Mouse (Mus musculus) kidney, embryonic 14.5 days (tissue): Measurements from ENCODE around the gene Snapin. TPM values are rescaled to one million over a fixed set of nuclear protein-coding genes. Genes with fewer than 3 reads are reported as not detected.

Experiments used
- ATAC-seq: fragments of 200-750 bp; cut with Nextera tagmentation; 2 replicates; pipeline ENCODE4 v1.8.0; 2017; ENCODE audit warnings: moderate number of reproducible peaks, mild to moderate bottlenecking, moderate TSS enrichment, moderate library complexity; ENCODE audit not compliant: low FRiP score, low TSS enrichment
- H3K27ac ChIP-seq: fragments of 300-500 bp; sonication (generic); 2 replicates; pipeline ENCODE4 v1.5.1; 2014; ENCODE audit warnings: low read depth, mild to moderate bottlenecking, low read length, moderate library complexity, mixed read lengths
- H3K27me3 ChIP-seq: fragments of 300-500 bp; sonication (generic); 2 replicates; pipeline ENCODE4 v1.6.1; 2014; ENCODE audit warnings: mild to moderate bottlenecking, low read length; ENCODE audit not compliant: control insufficient read depth, insufficient read depth
- H3K36me3 ChIP-seq: fragments of 300-500 bp; sonication (generic); 2 replicates; pipeline ENCODE4 v1.6.1; 2014; ENCODE audit warnings: low read length, mixed read lengths; ENCODE audit not compliant: control insufficient read depth, insufficient read depth
- H3K4me1 ChIP-seq: fragments of 300-500 bp; sonication (generic); 2 replicates; pipeline ENCODE4 v1.6.1; 2014; ENCODE audit warnings: low read length, mixed read lengths; ENCODE audit not compliant: control insufficient read depth, insufficient read depth
- H3K4me2 ChIP-seq: fragments of 300-500 bp; sonication (generic); replicated peaks from 2 replicates; pipeline ENCODE4 v1.6.1; 2014; ENCODE audit warnings: low read depth, mild to moderate bottlenecking, low read length
- H3K4me3 ChIP-seq: fragments of 300-500 bp; sonication (generic); 2 replicates; pipeline ENCODE4 v1.5.1; 2014; ENCODE audit warnings: mild to moderate bottlenecking, low read length
- H3K9ac ChIP-seq: fragments of 300-500 bp; sonication (generic); 2 replicates; pipeline ENCODE4 v1.6.1; 2014; ENCODE audit warnings: low read depth, mild to moderate bottlenecking, low read length, moderate library complexity
- H3K9me3 ChIP-seq: fragments of 300-500 bp; sonication (generic); 2 replicates; pipeline ENCODE4 v1.6.1; 2016; ENCODE audit warnings: low read length; ENCODE audit not compliant: control insufficient read depth
- WGBS: fragments of 180-500 bp; shearing (Covaris S2); extraction: QIAGEN DNeasy Blood & Tissue Kit; methylation state at CpG from one replicate; pipeline ENCODE4 v1.1.7; 2014; 5-methylcytosine and 5-hydroxymethylcytosine counted together
- polyA plus RNA-seq: library from polyadenylated mRNA; unstranded; fragments of >200 nt; fragmentation: Nextera tagmentation; extraction: Ambion mirVana; gene quantifications from 2 replicates; pipeline ENCODE4 v1.2.1, GENCODE M21; 2014

Snapin gene
- polyA plus RNA-seq, 1 experiment from 2014 or later = 67.6 TPM

- peak; percentile 48 for ATAC-seq
- WGBS = 71% methylated on average over 4 of the region's 4 CpGs
- no peak overlapping the region for H3K9ac ChIP-seq
- H3K4me2 ChIP-seq = no peak overlapping the region
- no peaks in the 10 kb centered on the region for H3K36me3 ChIP-seq
- H3K4me1 ChIP-seq = no peaks in the 10 kb centered on the region
- no peaks in the 10 kb centered on the region for H3K27me3 ChIP-seq
- H3K4me3 ChIP-seq = no peak overlapping the region
- H3K27ac ChIP-seq = no peak overlapping the region
- H3K9me3 ChIP-seq = no peaks in the 10 kb centered on the region
These were observed 34.6 kb upstream of the Snapin start for GRCm38 (mm10) chr3:90525421-90525820.

- ATAC-seq = no peak
- 77% methylated on average over 4 of the region's 4 CpGs for WGBS
- peaks cover 8% of the 10 kb centered on the region for H3K4me1 ChIP-seq
- no peaks in the 10 kb centered on the region for H3K27me3 ChIP-seq
- H3K4me3 ChIP-seq = no peak overlapping the region
- H3K9ac ChIP-seq = no peak overlapping the region
- H3K4me2 ChIP-seq = no peak overlapping the region
- H3K27ac ChIP-seq = no peak overlapping the region
- no peaks in the 10 kb centered on the region for H3K36me3 ChIP-seq
- H3K9me3 ChIP-seq = no peaks in the 10 kb centered on the region
These were observed 26.9 kb upstream of the Snapin start for GRCm38 (mm10) chr3:90517711-90518110.

GRCm38 (mm10) chr3:90515789-90516188 lies 25.0 kb upstream of the Snapin start:
- H3K4me2 ChIP-seq = peak overlapping the region; percentile 82; the same call in 1 of the 2 replicates
- 94% methylated on average over 4 of the region's 4 CpGs for WGBS
- ATAC-seq = no peak

GRCm38 (mm10) chr3:90515242-90515641 lies 24.4 kb upstream of the Snapin start:
- Histone ChIP-seq H3K27ac (no peak overlapping the region), H3K4me1 (peaks cover 8% of the 10 kb centered on the region)

More at GRCm38 (mm10) chr3:90515789-90516188, 25.0 kb upstream of the Snapin start:
- H3K4me3 ChIP-seq = no peak overlapping the region
- H3K27me3 ChIP-seq = no peaks in the 10 kb centered on the region
- no peaks in the 10 kb centered on the region for H3K9me3 ChIP-seq
- no peak overlapping the region for H3K9ac ChIP-seq
- peaks cover 8% of the 10 kb centered on the region for H3K4me1 ChIP-seq
- no peak overlapping the region for H3K27ac ChIP-seq
- H3K36me3 ChIP-seq = no peaks in the 10 kb centered on the region

GRCm38 (mm10) chr3:90514691-90515090 lies 23.9 kb upstream of the Snapin start:
- 0% methylated on average over 10 of the region's 10 CpGs for WGBS

More at GRCm38 (mm10) chr3:90515242-90515641, 24.4 kb upstream of the Snapin start:
- no peaks in the 10 kb centered on the region for H3K9me3 ChIP-seq
- 47% methylated on average over 1 of the region's 1 CpGs for WGBS
- H3K36me3 ChIP-seq = no peaks in the 10 kb centered on the region
- no peaks in the 10 kb centered on the region for H3K27me3 ChIP-seq
- H3K4me3 ChIP-seq = peak overlapping the region; percentile 39
- no peak for ATAC-seq
- H3K9ac ChIP-seq = peak overlapping the region; percentile 52; the same call in 1 of the 2 replicates
- H3K4me2 ChIP-seq = peak overlapping the region; percentile 82

GRCm38 (mm10) chr3:90513796-90514590 lies 23.2 kb upstream of the Snapin start, which contains the start of the genes S100a1 and S100a13:
TSS of gene S100a1 (minus strand) at chr3:90514392.
TSS of gene S100a13 (plus strand) at chr3:90514435.
- peak within 1 kb of the TSS; percentile 39 for H3K4me3 ChIP-seq
- no peaks in the 10 kb centered on the region for H3K27me3 ChIP-seq
- H3K4me1 ChIP-seq = peaks cover 8% of the 10 kb centered on the region
- H3K4me2 ChIP-seq = peak within 1 kb of the TSS; percentile 82
- WGBS = 3% methylated on average over 25 of the region's 25 CpGs
- H3K9ac ChIP-seq = peak within 1 kb of the TSS; percentile 52; the same call in 1 of the 2 replicates
- ATAC-seq = peak; percentile 47
- no peaks in the 10 kb centered on the region for H3K9me3 ChIP-seq
- H3K36me3 ChIP-seq = no peaks in the 10 kb centered on the region
- H3K27ac ChIP-seq = no peak within 1 kb of the TSS

More at GRCm38 (mm10) chr3:90514691-90515090, 23.9 kb upstream of the Snapin start:
- Histone ChIP-seq H3K4me1 (peaks cover 8% of the 10 kb centered on the region), H3K4me3 (peak overlapping the region; percentile 39), H3K4me2 (peak overlapping the region; percentile 82), H3K36me3 (no peaks in the 10 kb centered on the region), H3K27ac (no peak overlapping the region), H3K9ac (peak overlapping the region; percentile 52; the same call in 1 of the 2 replicates), H3K9me3 (no peaks in the 10 kb centered on the region), H3K27me3 (no peaks in the 10 kb centered on the region)
- peak; percentile 80 for ATAC-seq

GRCm38 (mm10) chr3:90512948-90513642 lies 22.3 kb upstream of the Snapin start:
- Histone ChIP-seq H3K27ac (no peak overlapping the region), H3K4me2 (peak overlapping the region; percentile 82), H3K9me3 (no peaks in the 10 kb centered on the region), H3K4me3 (no peak overlapping the region), H3K9ac (no peak overlapping the region), H3K4me1 (peaks cover 8% of the 10 kb centered on the region), H3K36me3 (no peaks in the 10 kb centered on the region), H3K27me3 (no peaks in the 10 kb centered on the region)
- ATAC-seq = no peak
- WGBS = 63% methylated on average over 9 of the region's 9 CpGs

- no peak overlapping the region for H3K4me2 ChIP-seq
- peaks cover 3% of the 10 kb centered on the region for H3K36me3 ChIP-seq
- H3K4me1 ChIP-seq = peaks cover 8% of the 10 kb centered on the region
- 83% methylated on average over 5 of the region's 5 CpGs for WGBS
- H3K9me3 ChIP-seq = no peaks in the 10 kb centered on the region
- no peaks in the 10 kb centered on the region for H3K27me3 ChIP-seq
- no peak overlapping the region for H3K27ac ChIP-seq
- H3K9ac ChIP-seq = no peak overlapping the region
- no peak overlapping the region for H3K4me3 ChIP-seq
- no peak for ATAC-seq
These were observed 21.4 kb upstream of the Snapin start for GRCm38 (mm10) chr3:90512276-90512675.
